Mouse (Mus musculus): ENCODE measurements around the gene Zfp53.
A peak's percentile ranks its signal among the peaks of the same experiment; 100 is the strongest.
"Not testable (repeated sequence)": the region's sequence is repeated elsewhere in the genome, so short reads cannot be mapped to it uniquely, and the experiment has no call there.

The Zfp53 gene

GRCm38 (mm10) chr17:21488760-21489499, at the start of gene Zfp53:
TSS of gene Zfp53 (plus strand) at chr17:21488998.
- DNase-seq = peak; percentile 64

- peak; percentile 49 for DNase-seq
Measured at GRCm38 (mm10) chr17:21449669-21450068, 39.1 kb upstream of the Zfp53 start.

DNA sequence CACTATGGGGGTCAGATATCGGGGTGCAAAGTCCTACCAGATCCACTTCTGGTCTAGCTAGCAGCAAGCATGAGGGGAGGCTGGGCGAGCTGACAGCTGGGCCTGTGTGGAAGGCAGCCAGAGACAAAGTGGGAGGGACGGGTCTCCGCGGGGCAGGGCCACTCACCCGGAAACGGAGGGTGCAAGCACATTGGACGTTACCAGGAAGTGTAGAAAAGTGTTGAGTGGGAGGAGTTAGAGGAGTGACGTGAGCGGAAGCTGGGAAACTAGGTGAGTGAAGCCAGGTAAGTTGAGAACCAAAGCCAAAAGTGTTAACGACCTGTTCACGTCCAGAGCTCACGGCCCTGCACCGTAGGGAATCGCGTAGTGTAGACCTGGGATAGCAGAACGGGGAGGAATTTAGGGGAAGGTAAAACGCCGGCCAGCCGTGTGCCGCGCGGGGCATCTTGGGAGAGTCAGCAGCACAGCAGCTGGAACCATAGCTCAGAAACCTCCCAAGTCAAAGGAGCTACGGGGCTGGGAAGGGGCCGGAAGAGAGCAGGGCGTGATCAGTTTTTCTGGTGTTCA, 38.6 kb upstream of the Zfp53 start, which contains the start of gene Zfp51:
Gene Zfp51 (plus strand): TSS at position 237 of the 567 bp plus-strand sequence.
- DNase-seq = peak; percentile 71

- no peak for DNase-seq
Measured at GRCm38 (mm10) chr17:21463550-21463949, 25.2 kb upstream of the Zfp53 start.

DNA sequence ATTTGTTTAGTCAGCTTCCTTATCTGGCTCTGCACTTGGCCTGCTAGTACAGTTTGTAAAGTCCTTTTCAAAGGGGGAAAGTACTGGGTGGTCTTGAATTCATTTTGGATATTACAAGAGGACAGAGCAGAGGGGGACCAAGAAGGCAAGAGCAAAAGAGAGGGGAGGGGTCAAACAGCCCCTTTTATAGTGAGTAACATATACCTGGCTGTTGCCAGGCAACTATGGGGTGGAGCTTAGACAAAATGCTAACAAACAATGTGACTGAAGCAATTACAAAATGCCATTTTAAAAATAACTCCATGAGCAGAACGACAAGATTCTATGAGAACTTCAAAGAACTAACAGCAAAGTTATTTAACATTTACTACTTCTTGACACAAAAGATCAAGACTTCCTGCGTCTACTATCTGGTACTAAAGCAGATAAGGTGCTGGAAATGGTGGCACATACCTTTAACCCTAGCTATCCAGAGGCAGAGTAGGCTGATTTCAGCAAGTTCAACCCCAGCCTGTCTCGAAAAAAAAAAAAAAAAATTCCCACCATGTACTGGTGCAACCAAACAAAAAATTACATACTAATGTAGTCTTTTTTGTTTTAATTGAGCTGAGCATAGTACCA, 16.7 kb upstream of the Zfp53 start:
- no peak for DNase-seq

- DNase-seq = no peak
Measured at GRCm38 (mm10) chr17:21472653-21473307, 16.0 kb upstream of the Zfp53 start.

DNA sequence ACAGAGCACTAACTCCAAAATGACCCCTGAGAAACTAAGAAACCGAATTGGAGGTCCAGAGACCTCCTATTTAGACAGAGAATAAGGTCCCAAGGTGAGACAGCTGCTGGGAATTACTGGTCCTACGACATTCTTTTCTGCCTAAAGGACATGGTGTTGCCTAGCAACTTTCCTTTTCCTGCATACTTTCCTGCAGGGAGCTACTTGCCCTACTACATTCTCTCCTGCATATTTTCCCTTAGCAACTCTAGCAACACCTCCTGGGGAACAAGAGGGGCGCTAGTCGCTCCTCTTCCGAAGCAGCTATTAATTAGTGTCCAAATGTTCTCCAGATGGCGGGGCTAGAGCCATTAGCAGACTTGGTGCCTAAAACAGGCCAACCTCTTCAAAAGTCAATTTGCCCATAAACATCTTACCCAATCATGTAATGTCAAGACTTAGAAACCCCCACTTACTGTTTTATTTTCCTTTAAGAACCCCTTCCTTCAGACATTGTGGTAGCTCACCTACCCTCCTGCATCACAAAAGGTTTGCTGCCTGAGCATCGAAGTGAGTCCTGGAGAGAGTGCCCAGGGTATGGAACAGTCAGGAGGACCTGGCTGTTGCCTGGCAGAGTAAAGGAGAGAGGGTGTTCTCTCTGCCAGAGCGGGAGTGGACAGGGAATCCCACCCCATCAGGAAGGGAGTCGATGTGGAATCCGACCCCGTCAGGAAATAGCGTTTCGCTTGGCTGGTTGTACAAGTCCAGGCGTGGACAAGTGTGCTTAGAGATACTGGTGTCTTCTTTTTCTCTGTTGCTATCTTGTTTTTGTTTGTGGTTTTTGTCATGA, 15.2 kb upstream of the Zfp53 start:
- no peak for DNase-seq

GRCm38 (mm10) chr17:21474729-21475128, 14.1 kb upstream of the Zfp53 start:
- DNase-seq = not testable (repeated sequence)

DNA sequence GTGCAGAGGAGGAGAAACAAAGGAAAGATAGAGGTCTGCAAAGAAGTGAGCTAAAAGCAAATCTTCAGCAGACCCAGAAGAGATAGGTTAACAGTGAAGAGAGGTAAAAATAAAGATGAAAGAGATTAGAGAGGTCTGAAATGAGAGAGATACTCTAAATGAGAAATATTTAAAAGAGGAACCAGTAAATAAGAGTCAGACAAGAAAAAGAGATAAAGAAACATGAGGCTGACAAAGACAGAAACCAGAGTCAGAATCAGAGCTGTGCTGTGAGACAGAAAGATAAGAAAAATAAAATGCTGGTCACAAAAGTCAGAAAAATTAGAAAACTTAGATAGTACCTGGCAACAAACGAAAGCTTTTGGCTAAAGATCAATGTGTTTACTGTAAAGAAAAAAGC, 13.5 kb upstream of the Zfp53 start:
- DNase-seq = not testable (repeated sequence)

DNA sequence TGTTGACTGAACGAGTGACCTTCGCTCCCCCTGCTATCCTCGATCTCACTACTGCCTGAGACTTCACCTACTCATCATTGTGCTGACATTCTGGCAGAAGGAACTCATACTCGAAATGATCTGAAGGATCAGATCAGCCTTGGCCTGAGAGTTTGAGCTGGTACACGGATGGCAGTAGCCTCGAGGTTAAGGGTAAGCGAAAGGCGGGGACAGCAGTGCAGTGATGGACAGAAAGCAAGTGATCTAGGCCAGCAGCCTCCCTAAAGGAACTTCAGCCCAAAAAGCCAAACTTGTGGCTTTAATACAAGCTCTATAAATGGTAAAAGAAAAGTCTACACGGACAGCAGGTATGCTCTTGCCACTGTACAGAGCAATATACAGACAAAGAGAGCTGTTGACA, 12.4 kb upstream of the Zfp53 start:
- not testable (repeated sequence) for DNase-seq

GRCm38 (mm10) chr17:21478103-21478777, 10.6 kb upstream of the Zfp53 start:
- DNase-seq = not testable (repeated sequence)

DNA sequence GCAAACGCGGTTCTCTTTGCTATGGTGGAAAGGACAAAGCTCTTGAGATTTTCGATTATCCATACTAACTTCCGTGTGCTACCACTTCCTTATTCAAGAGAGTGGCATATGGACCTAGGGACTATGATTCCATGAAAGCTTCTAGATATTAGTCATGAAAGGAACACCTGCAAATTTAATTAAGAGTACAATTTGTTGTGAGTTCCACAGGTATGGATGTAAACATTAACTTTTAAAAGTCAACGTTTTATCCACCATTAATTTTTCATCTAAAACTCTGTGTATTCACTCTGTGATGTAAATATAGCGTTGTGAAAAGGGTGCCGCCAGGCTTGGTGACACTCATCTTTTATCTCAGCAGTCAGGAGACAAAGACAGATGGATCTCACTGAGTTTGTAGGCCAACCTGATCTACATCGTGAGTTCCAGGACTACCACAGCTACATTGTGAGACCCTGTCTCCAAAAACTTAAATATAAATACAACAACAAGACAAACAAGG, 753 bp downstream of the Zfp53 start:
- DNase-seq = no peak

DNA sequence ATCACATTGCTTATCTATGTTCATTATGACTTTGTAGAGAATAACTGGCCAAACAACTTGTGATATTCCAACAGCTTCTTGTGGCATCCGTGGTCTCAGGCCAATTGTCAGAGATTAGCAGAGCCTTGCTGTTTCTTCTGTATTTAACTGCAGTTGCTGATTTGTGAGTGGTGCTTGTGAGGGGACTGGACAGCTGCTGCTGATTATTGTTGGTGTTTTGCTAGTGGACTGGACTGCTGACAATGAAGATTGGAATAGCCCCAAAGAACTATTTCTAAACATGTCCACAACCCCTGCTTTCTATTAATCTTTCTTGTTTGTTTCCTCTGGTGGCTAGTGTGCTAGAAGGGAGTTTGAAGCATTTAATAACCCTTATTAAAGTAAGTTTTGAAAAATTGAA, 12.6 kb downstream of the Zfp53 start:
- no peak for DNase-seq

DNA sequence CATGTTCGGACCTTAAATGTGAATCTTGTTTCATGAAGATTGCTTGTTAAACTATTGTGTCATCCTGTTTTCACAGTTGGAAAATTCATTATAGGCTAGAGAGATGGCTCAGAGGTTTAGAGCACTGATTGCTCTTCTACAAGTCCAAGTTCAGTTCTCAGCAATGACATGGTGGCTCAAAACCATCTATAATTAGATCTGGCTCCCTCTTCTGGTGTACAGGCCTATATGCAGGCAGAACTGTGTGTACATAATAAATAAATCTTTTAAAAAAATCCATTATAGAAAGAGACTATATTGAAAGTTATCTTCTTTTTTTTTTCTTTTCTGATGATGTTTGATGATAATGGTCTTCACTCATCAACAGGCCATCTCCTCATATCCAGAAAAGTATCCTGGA, 15.7 kb downstream of the Zfp53 start:
- no peak for DNase-seq

DNA sequence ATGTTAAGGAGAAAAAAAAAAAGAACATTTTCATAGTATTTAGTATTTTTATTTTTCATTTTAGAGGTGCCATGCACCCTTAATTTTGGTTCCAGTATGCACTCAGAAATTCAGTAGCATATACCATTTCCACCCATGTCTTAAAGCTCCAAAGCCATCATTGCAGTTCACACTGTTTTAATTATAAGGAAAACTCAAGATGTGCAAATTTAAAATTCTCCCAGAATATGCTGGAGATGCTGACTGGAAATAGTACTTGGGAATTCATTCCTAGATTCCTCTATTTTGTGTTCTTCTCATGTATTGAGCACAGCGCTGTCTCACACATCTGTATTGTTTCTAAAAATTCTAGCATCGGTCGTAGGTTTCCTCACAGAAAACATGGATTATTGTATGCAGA, 17.5 kb downstream of the Zfp53 start:
- no peak for DNase-seq

DNA sequence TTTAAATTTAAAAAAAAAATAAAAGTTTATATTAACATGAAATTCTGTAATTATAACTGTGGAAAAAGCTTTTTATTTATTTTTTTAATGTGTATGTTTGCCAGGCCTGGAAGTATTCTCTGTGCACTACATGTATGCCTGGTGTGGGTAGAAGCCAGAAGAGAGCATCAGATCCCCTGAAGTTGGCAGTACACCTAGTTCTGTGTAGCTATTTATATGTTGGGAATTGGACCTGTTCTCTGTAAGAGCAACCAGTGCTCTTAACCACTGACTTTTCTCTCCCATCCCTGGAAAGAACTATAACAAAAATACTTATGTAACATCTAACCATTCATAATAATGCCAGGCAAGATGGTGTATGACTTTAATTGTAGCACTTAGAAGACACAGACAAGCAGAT, 21.0 kb downstream of the Zfp53 start:
- no peak for DNase-seq

DNA sequence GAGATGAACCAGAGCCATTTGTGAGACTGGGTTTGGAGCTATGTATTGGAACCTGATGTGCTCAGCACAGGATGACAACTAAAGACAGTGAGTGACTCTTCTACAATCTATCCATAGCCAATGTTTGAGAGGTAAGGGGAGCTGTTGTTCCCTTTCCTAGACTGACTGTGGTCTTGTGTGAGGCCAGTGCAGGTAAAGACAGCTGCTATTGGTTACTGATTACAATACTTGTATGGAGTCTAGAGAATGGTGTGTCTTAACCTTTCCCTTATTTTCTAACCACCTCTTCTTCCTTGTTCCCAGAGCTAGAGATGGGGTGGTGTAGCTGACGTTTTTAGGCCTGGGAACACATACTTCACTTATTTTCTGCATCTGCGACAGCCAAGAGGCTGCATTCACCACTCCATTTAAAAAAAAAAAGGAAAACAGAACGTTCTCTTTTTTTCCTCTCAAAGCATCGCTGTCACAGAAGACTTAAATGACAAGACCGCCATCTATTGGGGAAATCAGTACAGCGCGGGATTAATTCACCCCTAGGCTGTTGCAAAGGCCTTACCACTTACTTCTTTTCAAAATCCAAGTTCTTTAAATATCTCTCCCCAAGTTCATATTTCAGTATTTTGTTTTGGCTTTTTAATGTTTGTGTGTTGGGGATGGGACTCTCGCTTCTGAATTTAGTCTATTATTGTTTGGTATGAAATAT, 26.8 kb downstream of the Zfp53 start:
- DNase-seq = peak; percentile 58

DNA sequence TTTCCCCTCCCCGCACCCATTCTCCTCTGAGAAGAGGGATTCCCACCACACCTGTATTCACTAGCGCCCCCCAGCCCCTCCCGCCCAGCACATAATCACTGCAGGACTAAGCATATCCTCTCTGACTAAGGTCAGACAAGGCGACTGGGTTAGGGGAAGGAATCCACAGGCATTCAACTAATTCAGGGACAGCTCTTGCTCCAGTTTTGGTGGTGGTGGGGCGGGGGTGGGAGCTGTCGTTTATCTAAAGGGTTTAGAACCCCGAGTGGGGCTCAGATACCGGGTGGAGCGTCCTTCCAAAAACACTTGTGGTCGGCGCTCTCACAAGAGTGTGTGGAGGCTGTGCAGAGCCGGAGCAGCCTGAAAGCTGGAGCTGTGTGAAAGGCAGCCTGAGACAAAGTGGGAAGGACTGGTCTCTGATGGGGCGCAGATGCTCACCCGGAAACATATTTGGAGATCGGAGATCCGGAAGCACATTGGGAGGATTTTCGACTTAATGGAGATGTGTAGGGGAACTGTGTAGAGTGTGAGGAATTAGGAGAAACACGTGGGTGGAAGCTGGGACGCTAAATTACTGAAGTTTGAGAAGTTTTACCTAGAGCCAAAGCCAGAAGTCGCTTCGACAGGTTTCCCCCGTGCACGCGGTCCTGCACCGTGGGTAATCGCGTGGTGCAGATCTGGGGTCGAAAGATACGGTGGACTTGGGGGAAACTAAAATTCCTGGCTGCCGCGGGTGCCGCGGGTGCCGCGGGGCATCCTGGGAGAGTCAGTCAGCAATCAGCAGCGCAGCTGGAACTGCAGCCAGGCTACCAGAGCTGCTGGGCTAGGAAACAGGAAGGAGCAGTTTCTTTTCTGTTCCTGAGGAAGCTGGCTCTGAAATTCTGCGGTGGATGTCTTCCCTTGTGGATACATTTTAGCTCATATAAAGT, 27.7 kb downstream of the Zfp53 start:
- DNase-seq = peak; percentile 57

DNA sequence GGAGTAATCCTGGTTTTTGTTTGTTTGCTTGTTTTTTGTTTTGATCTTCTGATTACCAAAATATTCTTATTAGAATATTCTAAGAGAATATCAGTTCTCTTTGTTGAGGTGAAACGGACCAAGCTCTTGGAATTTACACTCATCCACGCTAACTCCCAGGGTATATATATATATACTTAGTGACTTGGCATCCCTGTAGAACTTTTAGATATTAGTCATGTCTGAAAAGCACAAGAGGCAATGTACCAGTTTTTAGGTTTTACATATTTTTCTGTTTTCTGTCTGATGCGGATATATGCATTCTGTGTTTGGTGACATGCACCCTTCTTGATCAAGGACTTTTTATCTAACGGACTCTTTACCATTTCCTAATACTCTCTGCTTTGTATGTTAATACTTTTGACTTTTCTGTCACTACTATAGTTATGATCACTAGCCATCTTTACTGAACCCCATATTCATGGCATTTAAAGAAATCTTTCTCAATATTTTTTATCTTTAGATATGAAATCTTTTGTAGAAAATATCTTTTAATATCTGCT, 28.4 kb downstream of the Zfp53 start:
- no peak for DNase-seq

GRCm38 (mm10) chr17:21526270-21526669, 37.5 kb downstream of the Zfp53 start:
- DNase-seq = no peak

Measured in right cerebral cortex, postnatal 14 days (tissue).